Mouse (Mus musculus) brain, embryonic 14.5 days (tissue): ENCODE data around the gene Ripor3. TPM values are rescaled to one million over a fixed set of nuclear protein-coding genes. Genes with fewer than 3 reads are reported as not detected.

Experiments used
- DNase-seq: peaks from one replicate; pipeline ENCODE4 v3.0.0-alpha.2; 2011; ENCODE audit warnings: low read depth
- CTCF ChIP-seq: fragments of 200-500 bp; IDR thresholded peaks from 2 replicates; pipeline ENCODE4 v1.5.1; 2012; ENCODE audit warnings: inconsistent platforms, mild to moderate bottlenecking, moderate library complexity, borderline replicate concordance; ENCODE audit not compliant: insufficient read depth, insufficient read length; ENCODE audit errors: extremely low read depth
- POLR2A ChIP-seq: fragments of 200-500 bp; IDR thresholded peaks from 2 replicates; pipeline ENCODE4 v1.6.1; 2012; ENCODE audit warnings: mild to moderate bottlenecking, inconsistent platforms, borderline replicate concordance; ENCODE audit not compliant: poor library complexity, insufficient read depth, insufficient read length, severe bottlenecking; ENCODE audit errors: extremely low read depth
- polyA plus RNA-seq: library from polyadenylated mRNA; depleted of rRNA; stranded (reverse); fragments of >200 nt; gene quantifications from 2 replicates; pipeline ENCODE4 v1.2.3, GENCODE M21; 2012

Ripor3 gene
- polyA plus RNA-seq, 1 experiment = 1.1 TPM

DNA sequence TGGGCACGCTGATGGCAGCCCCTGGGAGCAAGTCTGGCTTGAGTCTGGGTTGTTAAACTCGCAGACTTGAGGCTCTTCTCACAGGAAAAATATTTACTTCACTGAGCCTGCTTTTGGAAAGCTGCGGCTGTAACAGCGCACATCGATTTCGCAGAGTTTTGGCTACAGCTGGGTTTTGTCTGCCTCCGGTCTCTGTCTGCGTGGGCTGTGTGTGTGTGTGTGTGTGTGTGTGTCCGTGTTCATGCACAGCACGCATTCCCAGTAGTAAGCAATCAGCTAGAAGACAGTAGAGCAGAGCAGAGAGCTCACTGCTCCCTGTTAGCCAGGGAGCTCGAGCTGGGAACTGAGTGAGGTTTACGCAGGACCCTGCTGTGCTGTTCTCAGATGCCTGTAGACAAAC lies 14.8 kb upstream of the Ripor3 start:
- DNase-seq = no peak
- TF ChIP-seq CTCF (no peak), POLR2A (no peak)

DNA sequence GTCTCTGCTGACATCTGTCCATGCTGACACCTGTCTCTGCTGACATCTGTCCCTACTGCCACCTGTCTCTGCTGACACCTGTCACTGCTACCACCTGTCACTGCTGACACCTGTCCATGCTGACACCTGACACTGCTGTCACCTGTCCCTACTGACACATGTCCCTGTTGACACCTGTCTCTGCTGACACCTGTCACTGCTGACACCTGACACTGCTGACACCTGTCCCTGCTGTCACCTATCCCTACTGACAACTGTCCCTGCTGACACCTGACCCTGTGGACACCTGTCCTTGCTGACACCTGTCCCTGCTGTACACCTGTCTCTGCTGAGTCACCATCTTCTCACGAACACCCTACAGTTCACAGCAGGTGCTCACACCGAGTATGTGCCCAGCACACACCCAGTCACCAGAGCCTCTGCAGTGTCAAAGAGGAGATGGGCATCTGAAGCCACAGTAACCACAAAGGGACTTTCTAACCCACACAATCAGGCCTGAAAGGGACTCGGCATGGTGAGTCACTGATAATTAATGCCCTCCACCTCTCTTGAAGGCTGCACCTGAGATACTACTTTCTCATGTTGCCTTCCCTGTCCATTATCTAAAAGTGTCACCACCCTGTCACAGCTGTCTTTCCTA lies 13.5 kb upstream of the Ripor3 start:
- no peak for TF ChIP-seq POLR2A
- no peak for TF ChIP-seq CTCF

DNA sequence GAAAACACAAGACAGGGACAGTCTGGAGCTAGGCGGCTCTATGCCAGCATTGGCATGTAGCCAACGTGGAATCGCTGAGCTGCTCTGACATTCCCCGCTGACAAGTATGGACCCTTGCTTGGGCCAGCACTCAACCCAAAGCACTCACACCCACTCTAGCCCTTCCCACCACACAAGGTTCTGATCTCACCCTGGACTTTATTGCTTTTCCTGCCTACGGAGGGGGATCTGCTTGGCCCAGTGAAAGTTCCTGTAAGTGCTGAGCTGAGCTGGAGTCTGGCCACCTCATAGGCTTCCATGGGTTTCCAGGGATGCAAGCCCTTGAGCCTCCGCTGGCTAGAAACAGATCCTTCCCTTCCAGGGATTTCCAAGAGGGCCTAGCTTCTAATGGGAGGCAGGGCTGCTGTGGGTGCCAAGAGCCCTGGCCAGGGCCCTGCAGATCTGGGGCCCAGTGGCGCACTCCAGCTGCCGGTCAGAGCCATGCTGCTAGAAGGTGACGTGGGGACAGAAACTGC lies 8.8 kb upstream of the Ripor3 start:
- no peak for TF ChIP-seq POLR2A
- no peak for TF ChIP-seq CTCF
- DNase-seq = peak; percentile 80

More for the DNA sequence above, 13.5 kb upstream of the Ripor3 start:
- DNase-seq = no peak

DNA sequence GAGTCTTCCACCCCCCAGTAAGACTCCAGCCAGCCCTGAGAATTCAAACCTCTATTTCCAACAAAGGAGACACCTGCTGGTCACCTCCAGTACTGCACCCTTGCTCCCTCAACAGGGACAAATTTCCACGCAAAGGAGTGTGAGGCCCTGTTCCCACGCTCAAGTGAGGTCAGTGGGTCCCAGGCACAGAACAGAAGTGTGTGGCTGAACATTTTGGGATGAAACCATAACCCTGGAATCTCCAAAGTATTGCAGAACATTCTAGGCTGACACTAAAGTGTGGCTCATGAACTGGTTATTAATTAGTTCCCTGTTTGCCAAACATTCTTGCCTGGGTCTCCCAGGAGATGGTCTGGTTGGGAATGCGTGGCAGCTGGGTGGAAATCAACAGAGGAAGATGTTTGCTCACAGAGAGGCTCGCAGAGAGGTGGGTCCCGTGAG lies 6.6 kb upstream of the Ripor3 start:
- peak; percentile 60 for DNase-seq
- no peak for TF ChIP-seq POLR2A
- peak; percentile 83 for TF ChIP-seq CTCF

DNA sequence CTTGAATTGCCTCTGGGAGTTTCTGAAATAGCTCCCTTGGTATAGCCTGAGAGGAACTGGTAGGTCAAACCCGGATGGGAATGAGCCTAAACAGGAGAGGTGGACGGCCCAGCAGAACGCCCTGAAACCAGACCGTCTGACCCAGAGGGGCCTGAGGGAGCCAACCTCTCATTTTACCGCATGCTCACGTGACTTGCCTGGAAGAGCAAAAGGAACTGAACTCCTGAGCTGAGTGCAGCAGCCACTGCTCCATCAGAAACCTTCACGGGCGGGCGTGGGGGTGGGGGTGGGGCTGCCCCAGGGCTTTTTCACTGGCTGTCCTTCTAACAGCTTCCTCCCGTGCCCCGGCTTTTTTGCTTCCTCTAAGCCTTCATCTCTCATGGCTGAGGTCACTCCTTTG lies 475 bp upstream of the Ripor3 start:
- DNase-seq = no peak
- no peak for TF ChIP-seq POLR2A
- no peak for TF ChIP-seq CTCF

DNA sequence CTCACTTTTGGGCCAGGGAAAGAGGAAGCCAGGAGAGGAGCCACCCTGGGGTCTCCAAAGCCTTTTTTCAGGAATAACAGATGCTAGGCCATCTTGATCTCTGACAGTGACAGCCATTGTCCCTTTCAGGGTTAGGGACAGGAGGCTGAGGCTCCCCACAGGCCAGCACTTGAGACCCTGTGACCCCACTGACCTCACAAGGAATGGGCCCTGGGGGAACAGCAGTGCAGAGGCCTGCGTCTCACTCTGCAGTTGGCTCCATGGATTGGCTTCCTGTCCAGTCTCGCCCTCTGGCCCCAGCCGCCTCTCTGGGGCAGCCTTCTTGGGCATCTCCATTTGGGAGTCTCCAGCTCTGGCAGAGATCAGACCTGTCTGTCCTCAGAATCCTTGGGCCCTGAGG lies 2.3 kb downstream of the Ripor3 start:
- no peak for TF ChIP-seq POLR2A
- TF ChIP-seq CTCF = no peak
- no peak for DNase-seq

DNA sequence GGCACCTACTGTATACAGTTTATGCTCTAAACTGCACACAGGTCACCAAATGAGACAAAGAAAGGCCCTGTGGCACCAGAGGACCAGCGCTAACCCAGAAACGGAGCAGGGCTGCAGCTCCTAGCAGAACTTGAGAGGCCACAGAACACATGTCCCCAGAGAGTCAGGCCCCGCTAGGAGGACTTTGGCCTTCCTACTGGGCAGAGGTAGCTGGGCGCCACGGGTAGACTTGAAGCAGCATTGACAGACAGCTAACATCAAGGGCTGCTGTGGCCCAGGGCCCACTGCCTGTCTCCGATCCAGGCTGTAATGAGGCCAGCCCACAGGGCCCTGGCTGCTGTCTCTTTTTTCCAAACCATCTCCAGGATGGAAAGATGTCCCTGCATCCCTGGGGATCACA lies 3.9 kb downstream of the Ripor3 start:
- no peak for DNase-seq
- TF ChIP-seq POLR2A (no peak), CTCF (no peak)

DNA sequence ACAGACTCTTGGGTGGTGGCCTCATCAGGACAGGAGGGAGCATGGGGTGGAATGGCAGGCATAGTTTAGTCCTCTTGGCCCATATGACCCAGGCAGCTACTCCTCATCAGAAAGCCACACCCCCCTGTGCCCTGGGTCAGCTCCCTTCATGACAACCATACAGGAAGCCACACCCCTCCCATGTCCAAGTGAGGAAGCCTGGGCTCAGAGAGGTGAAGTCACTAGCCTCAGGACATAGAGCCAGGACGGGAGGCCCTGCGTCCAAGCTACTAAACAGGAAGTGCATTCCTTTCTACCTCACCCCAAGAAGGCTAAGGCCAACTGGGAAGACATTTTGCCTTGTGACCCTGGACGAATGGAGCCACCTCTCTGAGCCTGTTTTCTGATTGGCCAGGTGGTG lies 4.8 kb downstream of the Ripor3 start:
- TF ChIP-seq CTCF = no peak
- no peak for DNase-seq

DNA sequence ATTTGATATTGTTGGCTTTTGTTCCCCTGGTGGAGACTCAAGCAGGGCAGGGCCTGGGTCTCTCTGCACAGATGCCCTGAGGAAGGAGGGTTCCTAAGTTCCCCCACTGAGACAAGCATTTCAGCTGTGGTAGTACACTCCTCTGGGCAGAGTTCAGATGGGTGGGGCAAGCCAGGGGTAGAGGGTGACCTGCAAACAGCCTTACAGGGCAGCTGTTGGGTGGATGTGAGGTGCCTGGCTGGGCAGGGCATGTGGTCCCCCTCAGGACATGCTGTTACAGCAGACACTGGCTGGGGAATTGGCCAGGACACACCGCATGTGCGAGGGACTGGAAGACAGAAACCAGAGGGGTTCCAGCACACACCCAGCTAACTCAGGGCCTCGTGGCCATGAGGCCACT lies 5.4 kb downstream of the Ripor3 start:
- no peak for TF ChIP-seq POLR2A
- TF ChIP-seq CTCF = no peak
- no peak for DNase-seq

DNA sequence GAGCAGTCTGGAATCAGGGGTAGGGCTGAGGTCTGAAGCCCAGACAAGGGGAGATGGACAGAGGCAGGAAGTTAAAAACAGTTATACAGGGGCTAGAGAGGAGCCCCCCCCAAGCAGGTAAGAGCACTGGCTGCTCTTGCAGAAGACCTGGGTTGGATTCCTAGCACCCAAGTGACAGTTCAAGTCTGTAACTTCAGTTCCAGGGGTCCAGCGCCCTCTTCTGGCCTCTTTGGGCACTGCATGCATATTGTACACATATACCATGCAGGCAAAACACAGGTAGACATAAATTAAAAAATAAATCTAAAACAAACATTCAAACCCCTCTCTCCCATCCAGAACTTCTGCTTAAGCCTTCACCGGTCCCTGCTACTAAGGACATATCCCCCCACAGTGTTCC lies 6.0 kb downstream of the Ripor3 start:
- no peak for DNase-seq
- TF ChIP-seq CTCF (peak; percentile 55; the same call in 1 of the 2 replicates), POLR2A (no peak)

DNA sequence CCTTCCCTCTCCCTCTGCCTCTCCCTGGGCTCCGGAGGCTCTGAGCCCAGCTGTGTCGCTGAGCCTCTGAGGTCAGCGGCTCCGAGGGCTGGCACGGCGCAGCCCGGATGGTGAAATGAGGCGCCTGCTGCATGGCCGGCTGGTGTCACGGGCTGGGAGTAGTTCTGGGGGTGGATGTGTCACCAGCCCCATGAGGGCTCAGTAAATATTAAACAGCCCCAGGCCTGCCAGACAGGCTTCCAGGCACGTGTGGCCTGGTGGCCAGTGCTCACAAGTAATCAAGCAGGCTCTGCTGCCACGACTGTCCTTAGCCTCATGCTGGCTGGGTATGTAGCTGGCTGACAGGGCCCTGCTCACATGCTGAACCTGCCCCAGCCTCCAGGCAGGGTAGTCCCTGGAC lies 7.0 kb downstream of the Ripor3 start:
- TF ChIP-seq POLR2A (no peak), CTCF (no peak)
- no peak for DNase-seq

DNA sequence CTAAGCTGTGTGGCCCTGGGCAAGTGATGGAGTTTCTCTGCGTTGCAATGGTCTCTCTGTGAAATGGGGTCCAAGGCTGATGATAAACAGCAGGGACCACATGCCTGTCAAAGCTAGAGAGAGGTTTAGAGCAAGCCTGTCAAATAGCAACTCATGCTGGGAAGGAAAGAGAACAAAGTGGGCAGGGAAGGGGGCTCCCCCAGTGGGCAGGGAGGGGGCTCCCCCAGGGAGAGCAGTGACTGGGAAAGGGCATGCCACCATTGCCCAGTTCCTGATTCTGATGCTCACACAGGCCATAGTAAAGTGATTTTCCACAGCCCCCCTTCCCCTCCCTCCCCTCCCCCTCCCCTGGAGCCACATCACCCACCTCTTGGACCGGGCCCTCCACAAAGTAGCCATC lies 7.5 kb downstream of the Ripor3 start:
- DNase-seq = no peak
- TF ChIP-seq CTCF (no peak), POLR2A (no peak)

DNA sequence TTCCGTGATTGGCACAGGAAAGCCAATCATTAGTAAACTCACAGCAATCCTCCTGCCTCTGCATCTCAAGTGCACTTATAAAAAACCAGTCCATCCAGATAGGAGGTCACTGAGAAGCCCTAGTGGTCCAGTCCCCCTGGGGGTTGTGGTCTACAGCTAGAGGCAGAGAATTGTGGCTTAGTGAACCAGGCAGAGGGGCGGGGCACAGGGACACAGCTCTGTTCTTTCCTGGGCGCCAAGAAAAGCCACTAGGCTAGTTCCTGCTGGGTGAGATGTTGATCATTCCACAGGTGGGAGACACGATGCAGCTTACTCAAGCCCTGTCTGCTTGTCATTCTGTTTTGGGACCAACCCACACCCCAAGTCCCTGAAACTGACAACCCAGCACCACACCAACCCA lies 8.2 kb downstream of the Ripor3 start:
- no peak for DNase-seq
- no peak for TF ChIP-seq CTCF
- TF ChIP-seq POLR2A = no peak
